Mouse (Mus musculus) G1E (cell line): Measurements from ENCODE around the gene Ube2h.

Experiments used
- CTCF ChIP-seq: IDR thresholded peaks from 2 replicates; pipeline ENCODE4 v1.5.1; 2012; ENCODE audit warnings: low read depth, low read length, inconsistent platforms, mixed read lengths
- GATA1 ChIP-seq: IDR thresholded peaks from 2 replicates; pipeline ENCODE4 v1.6.1; 2012; ENCODE audit warnings: borderline replicate concordance, low read length, inconsistent platforms, mixed read lengths

GRCm38 (mm10) chr6:30236564-30236963 lies 67.8 kb downstream of the Ube2h start:
- TF ChIP-seq CTCF (no peak), GATA1 (no peak)
